Mouse (Mus musculus) forebrain, embryonic 15.5 days (tissue): ENCODE results near the gene C87977. TPM values are rescaled to one million over a fixed set of nuclear protein-coding genes. Genes with fewer than 3 reads are reported as not detected.
"Not testable (repeated sequence)": the region's sequence is repeated elsewhere in the genome, so short reads cannot be mapped to it uniquely, and the experiment has no call there.

Source experiments
- ATAC-seq: fragments of 200-750 bp; cut with Nextera tagmentation; replicated peaks from 2 replicates; pipeline ENCODE4 v1.8.0; 2017; ENCODE audit warnings: mild to moderate bottlenecking, moderate TSS enrichment, moderate library complexity
- H3K27ac ChIP-seq: fragments of 300-500 bp; sonication (generic); replicated peaks from 2 replicates; pipeline ENCODE4 v1.5.1; 2015; ENCODE audit warnings: mild to moderate bottlenecking, inconsistent platforms
- H3K27me3 ChIP-seq: fragments of 300-500 bp; sonication (generic); 2 replicates; pipeline ENCODE4 v1.6.1; 2015; ENCODE audit warnings: inconsistent platforms
- H3K36me3 ChIP-seq: fragments of 300-500 bp; sonication (generic); 2 replicates; pipeline ENCODE4 v1.6.1; 2015; ENCODE audit warnings: mild to moderate bottlenecking, inconsistent platforms
- H3K4me1 ChIP-seq: fragments of 300-500 bp; sonication (generic); 2 replicates; pipeline ENCODE4 v1.6.1; 2015; ENCODE audit warnings: inconsistent platforms
- H3K4me2 ChIP-seq: fragments of 300-500 bp; sonication (generic); replicated peaks from 2 replicates; pipeline ENCODE4 v1.6.1; 2015; ENCODE audit warnings: mild to moderate bottlenecking, inconsistent platforms
- H3K4me3 ChIP-seq: fragments of 300-500 bp; sonication (generic); 2 replicates; pipeline ENCODE4 v1.5.1; 2015; ENCODE audit warnings: mild to moderate bottlenecking, inconsistent platforms
- H3K9ac ChIP-seq: fragments of 300-500 bp; sonication (generic); replicated peaks from 2 replicates; pipeline ENCODE4 v1.6.1; 2015; ENCODE audit warnings: mild to moderate bottlenecking, inconsistent platforms
- H3K9me3 ChIP-seq: fragments of 300-500 bp; sonication (generic); 2 replicates; pipeline ENCODE4 v1.6.1; 2016; ENCODE audit warnings: inconsistent platforms
- WGBS: fragments of 180-500 bp; shearing (Covaris S2); methylation state at CpG from one replicate; pipeline ENCODE4 v1.1.7; 2015; ENCODE audit warnings: mixed read lengths; 5-methylcytosine and 5-hydroxymethylcytosine counted together
- polyA plus RNA-seq: library from polyadenylated mRNA; unstranded; fragments of >200 nt; fragmentation: Nextera tagmentation; extraction: Ambion mirVana; gene quantifications from 2 replicates; pipeline ENCODE4 v1.2.1, GENCODE M21; 2015

The C87977 gene
- polyA plus RNA-seq = not detected in 2 replicates

- not testable (repeated sequence) for H3K27me3 ChIP-seq, H3K27ac ChIP-seq, H3K4me1 ChIP-seq, H3K4me2 ChIP-seq, H3K4me3 ChIP-seq, ATAC-seq, H3K36me3 ChIP-seq, H3K9ac ChIP-seq
- 87% methylated on average over 1 of the region's 1 CpGs for WGBS
- H3K9me3 ChIP-seq = peaks cover 19% of the 10 kb centered on the region; the same call in 1 of the 2 replicates
Observed at GRCm38 (mm10) chr4:144213218-144213617, at the start of gene C87977. Gene C87977, minus strand, starts transcription at chr4:144213318.

GRCm38 (mm10) chr4:144254768-144255167 is 41.6 kb upstream of the C87977 start:
- not testable (repeated sequence) for ATAC-seq, H3K4me2 ChIP-seq, H3K36me3 ChIP-seq, H3K9me3 ChIP-seq, H3K4me1 ChIP-seq, H3K27me3 ChIP-seq, H3K9ac ChIP-seq, H3K27ac ChIP-seq, H3K4me3 ChIP-seq

GRCm38 (mm10) chr4:144190419-144190818 is 22.7 kb downstream of the C87977 start, which contains the start of gene Oog2:
Gene Oog2, plus strand, starts transcription at chr4:144190719.
- 41% methylated on average over 1 of the region's 1 CpGs for WGBS
- no peaks in the 10 kb centered on the region for H3K4me1 ChIP-seq
- H3K4me3 ChIP-seq = no peak within 1 kb of the TSS
- no peak within 1 kb of the TSS for H3K27ac ChIP-seq
- H3K9me3 ChIP-seq = peaks cover 28% of the 10 kb centered on the region; the same call in 1 of the 2 replicates
- H3K9ac ChIP-seq = no peak within 1 kb of the TSS
- H3K27me3 ChIP-seq = no peaks in the 10 kb centered on the region
- no peak for ATAC-seq
- H3K4me2 ChIP-seq = no peak within 1 kb of the TSS
- H3K36me3 ChIP-seq = no peaks in the 10 kb centered on the region

- H3K27ac ChIP-seq = no peak within 1 kb of the TSS
- H3K4me1 ChIP-seq = no peaks in the 10 kb centered on the region
- no peak for ATAC-seq
- peaks cover 60% of the 10 kb centered on the region for H3K9me3 ChIP-seq
- H3K9ac ChIP-seq = no peak within 1 kb of the TSS
- no peaks in the 10 kb centered on the region for H3K27me3 ChIP-seq
- H3K4me3 ChIP-seq = no peak within 1 kb of the TSS
- H3K36me3 ChIP-seq = no peaks in the 10 kb centered on the region
- no peak within 1 kb of the TSS for H3K4me2 ChIP-seq
- 80% methylated on average over 1 of the region's 1 CpGs for WGBS
Observed at GRCm38 (mm10) chr4:144162563-144162962, 50.6 kb downstream of the C87977 start, which contains the start of gene Oog3. Gene Oog3, minus strand, starts transcription at chr4:144162663.

Other genes starting within 250 kb of the C87977 start
- not detected in 2 replicates for gene Gm13101, start 246.4 kb downstream of the C87977 start, polyA plus RNA-seq
- not detected in 2 replicates for gene Pramef17, start 218.9 kb downstream of the C87977 start, polyA plus RNA-seq
- gene Pramel4, start 154.2 kb downstream of the C87977 start, polyA plus RNA-seq = not detected in 2 replicates
- gene Gm13102, start 106.8 kb downstream of the C87977 start, polyA plus RNA-seq = not detected in 2 replicates
- not detected in 2 replicates for gene Oog3, start 50.7 kb downstream of the C87977 start, polyA plus RNA-seq
- not detected in 2 replicates for gene Oog2, start 22.6 kb downstream of the C87977 start, polyA plus RNA-seq
- gene Pramel5, start 67.2 kb upstream of the C87977 start, polyA plus RNA-seq = not detected in 2 replicates
- not detected in 2 replicates for gene Gm13128, start 116.9 kb upstream of the C87977 start, polyA plus RNA-seq
- gene Gm13119, start 144.6 kb upstream of the C87977 start, polyA plus RNA-seq = not detected in 2 replicates
- gene Pramef20, start 164.6 kb upstream of the C87977 start, polyA plus RNA-seq = not detected in 2 replicates
- gene Pramef12, start 195.1 kb upstream of the C87977 start, polyA plus RNA-seq = not detected in 2 replicates
- gene 1700012P22Rik, start 225.5 kb upstream of the C87977 start, polyA plus RNA-seq = not detected in 2 replicates
- not detected in 2 replicates for gene Gm9944, start 240.0 kb upstream of the C87977 start, polyA plus RNA-seq